Mouse (Mus musculus) megakaryocyte, embryonic 14.5 days (primary cell): ENCODE measurements around the gene Rab3il1.

Source experiments
- FLI1 ChIP-seq: IDR thresholded peaks from 2 replicates; pipeline ENCODE4 v1.6.1; 2012; ENCODE audit warnings: low read length, inconsistent platforms, mixed read lengths
- GATA1 ChIP-seq: IDR thresholded peaks from 3 replicates; pipeline ENCODE4 v1.6.1; 2012; ENCODE audit warnings: mixed read lengths, low read length, inconsistent platforms, borderline replicate concordance

GRCm38 (mm10) chr19:9993036-9993656 is 8.3 kb upstream of the Rab3il1 start:
- TF ChIP-seq GATA1 (no peak), FLI1 (no peak)
